Mouse (Mus musculus): Measurements from ENCODE around the gene Sprtn. TPM values are rescaled to one million over a fixed set of nuclear protein-coding genes. Genes with fewer than 3 reads are reported as not detected.

Sprtn gene
- polyA plus RNA-seq (2016; fragmentation: Nextera tagmentation; extraction: Ambion mirVana), result 17.4 and 17.8 TPM in 2 replicates

DNA sequence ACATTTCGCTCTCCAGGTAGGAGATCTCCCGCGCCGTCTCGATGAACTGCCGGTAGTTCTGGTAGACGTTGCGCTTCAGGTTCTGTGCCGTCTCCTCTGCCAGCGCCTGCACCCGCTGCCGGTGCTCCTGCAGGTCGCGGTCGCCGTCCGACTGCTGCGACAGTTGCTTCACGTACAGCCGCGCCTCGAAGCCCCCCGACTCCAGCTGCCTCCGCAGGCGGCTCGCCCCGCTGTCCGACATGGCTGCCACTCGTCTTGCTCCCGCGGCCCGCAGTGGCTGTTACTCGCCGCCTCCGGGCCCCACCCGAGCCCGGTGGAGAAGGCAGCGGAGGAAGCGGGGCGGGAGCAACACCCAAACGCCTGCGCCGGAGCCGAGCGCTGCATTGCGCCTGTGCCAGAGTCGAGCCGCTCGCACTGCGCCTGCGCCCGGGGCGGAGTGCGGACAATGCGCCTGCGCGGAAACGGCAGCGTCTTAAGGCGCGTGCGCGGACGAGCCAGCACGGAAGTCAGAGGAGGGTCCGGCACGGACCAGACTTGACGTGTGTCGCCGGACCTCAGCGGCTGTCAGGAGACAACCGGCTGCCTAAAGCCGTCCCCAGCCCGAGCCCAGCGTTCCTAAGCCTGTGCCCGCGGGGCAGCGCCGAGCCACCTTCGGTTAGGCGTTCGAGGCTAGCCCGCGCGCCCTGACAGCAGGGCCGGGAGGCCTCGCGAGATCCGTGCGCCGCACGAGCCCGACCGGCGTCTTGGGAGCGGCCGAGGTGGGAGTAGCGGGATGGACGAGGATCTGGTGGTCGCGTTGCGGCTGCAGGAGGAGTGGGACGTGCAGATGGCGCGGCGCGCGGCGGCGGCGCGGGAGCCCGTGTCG lies at the start of gene Sprtn, which contains the start of gene Exoc8:
Sprtn (plus strand) TSS at position 501 of the 865 bp plus-strand sequence.
Exoc8 (minus strand) TSS at position 320 of the 865 bp plus-strand sequence.
- H3K9me3 ChIP-seq, result no peaks in the 10 kb centered on the region
- H3K9ac ChIP-seq (replicated peaks), result peak within 1 kb of the TSS; percentile 86
- peaks cover 53% of the 10 kb centered on the region for H3K36me3 ChIP-seq
- H3K27ac ChIP-seq (replicated peaks), result peak within 1 kb of the TSS; percentile 86
- H3K4me1 ChIP-seq, result peaks cover 31% of the 10 kb centered on the region
- H3K4me2 ChIP-seq (replicated peaks), result peak within 1 kb of the TSS; percentile 98
- peak; percentile 89 for ATAC-seq (ENCODE audit: low FRiP score, low read depth)
- no peaks in the 10 kb centered on the region for H3K27me3 ChIP-seq
- peak within 1 kb of the TSS; percentile 98 for H3K4me3 ChIP-seq
- under 1% methylated on average over 114 of the region's 114 CpGs for WGBS

DNA sequence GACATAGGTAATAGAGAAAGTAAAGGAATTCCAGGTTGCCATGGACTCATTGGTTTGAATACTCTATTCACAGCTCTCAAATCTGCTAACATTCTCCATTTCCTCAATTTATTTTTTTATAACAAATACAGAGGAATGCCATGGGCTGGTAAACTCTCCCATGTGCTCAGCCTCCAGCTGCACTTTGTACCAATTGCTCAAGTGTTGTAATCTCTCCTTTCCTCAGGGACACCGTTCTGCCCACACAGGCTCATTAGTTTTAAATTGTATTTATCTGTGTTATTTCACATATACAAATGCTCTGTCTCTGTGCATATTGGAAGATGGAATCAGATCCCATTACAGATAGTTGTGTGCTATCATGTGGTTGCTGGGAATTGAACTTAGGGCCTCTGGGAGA lies 44.2 kb upstream of the Sprtn start:
- H3K4me2 ChIP-seq (replicated peaks), result no peak overlapping the region
- no peak overlapping the region for H3K9ac ChIP-seq (replicated peaks)
- no peaks in the 10 kb centered on the region for H3K4me1 ChIP-seq
- H3K27me3 ChIP-seq, result no peaks in the 10 kb centered on the region
- H3K27ac ChIP-seq (replicated peaks), result no peak overlapping the region
- H3K9me3 ChIP-seq, result peaks cover 10% of the 10 kb centered on the region
- WGBS, result 100% methylated on average over 1 of the region's 1 CpGs
- no peak overlapping the region for H3K4me3 ChIP-seq
- H3K36me3 ChIP-seq, result peaks cover 63% of the 10 kb centered on the region
- ATAC-seq (ENCODE audit: low FRiP score, low read depth), result no peak

DNA sequence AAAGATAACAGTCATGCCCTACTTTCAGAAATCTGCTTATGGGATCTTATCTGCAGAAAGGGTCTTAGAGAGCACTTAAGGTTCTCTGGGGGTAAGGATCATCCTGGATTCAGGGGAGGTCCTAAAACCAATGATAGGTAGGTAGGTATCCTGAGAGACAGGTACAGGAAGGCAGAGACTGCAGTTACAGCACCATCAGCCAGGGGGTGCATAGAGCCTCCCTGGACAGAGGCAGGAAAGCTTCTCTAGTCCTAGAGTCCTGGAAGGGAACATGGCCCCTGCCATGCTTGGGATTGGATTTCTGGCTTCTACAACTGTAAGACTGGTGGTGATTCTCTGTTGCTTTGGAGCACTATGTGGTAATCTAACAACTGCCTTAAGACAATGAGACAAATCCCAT lies 38.2 kb upstream of the Sprtn start:
- H3K4me1 ChIP-seq, result peaks cover 13% of the 10 kb centered on the region
- no peak overlapping the region for H3K4me3 ChIP-seq
- no peak overlapping the region for H3K27ac ChIP-seq (replicated peaks)
- peaks cover 67% of the 10 kb centered on the region for H3K36me3 ChIP-seq
- no peaks in the 10 kb centered on the region for H3K27me3 ChIP-seq
- no peak for ATAC-seq (ENCODE audit: low FRiP score, low read depth)
- H3K4me2 ChIP-seq (replicated peaks), result no peak overlapping the region
- no peaks in the 10 kb centered on the region for H3K9me3 ChIP-seq
- H3K9ac ChIP-seq (replicated peaks), result no peak overlapping the region

DNA sequence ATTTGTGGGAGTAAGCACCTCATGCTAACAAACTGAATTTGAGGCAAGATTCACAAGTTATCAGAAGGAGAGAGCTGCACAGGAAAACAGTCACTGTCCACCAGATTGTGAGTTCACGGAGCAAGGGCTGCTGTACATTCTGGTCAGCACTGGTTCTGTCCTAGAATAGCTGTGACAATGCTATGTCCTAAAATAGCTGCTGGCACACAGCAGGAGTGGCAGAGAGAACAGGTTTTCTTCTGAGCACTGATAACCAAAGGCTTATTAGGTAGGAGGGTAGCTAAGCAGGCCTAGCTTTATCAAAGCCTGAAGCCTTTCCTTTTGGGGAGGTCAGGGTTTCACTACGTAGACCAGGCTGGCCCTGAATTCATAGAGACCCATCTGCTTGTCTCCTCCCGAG lies 37.5 kb upstream of the Sprtn start:
- no peak for ATAC-seq (ENCODE audit: low FRiP score, low read depth)
- Histone ChIP-seq H3K9ac (replicated peaks) (no peak overlapping the region), H3K27me3 (no peaks in the 10 kb centered on the region), H3K4me3 (no peak overlapping the region), H3K9me3 (no peaks in the 10 kb centered on the region), H3K4me2 (replicated peaks) (no peak overlapping the region), H3K36me3 (peaks cover 60% of the 10 kb centered on the region), H3K4me1 (peaks cover 13% of the 10 kb centered on the region), H3K27ac (replicated peaks) (no peak overlapping the region)
- 94% methylated on average over 3 of the region's 3 CpGs for WGBS

DNA sequence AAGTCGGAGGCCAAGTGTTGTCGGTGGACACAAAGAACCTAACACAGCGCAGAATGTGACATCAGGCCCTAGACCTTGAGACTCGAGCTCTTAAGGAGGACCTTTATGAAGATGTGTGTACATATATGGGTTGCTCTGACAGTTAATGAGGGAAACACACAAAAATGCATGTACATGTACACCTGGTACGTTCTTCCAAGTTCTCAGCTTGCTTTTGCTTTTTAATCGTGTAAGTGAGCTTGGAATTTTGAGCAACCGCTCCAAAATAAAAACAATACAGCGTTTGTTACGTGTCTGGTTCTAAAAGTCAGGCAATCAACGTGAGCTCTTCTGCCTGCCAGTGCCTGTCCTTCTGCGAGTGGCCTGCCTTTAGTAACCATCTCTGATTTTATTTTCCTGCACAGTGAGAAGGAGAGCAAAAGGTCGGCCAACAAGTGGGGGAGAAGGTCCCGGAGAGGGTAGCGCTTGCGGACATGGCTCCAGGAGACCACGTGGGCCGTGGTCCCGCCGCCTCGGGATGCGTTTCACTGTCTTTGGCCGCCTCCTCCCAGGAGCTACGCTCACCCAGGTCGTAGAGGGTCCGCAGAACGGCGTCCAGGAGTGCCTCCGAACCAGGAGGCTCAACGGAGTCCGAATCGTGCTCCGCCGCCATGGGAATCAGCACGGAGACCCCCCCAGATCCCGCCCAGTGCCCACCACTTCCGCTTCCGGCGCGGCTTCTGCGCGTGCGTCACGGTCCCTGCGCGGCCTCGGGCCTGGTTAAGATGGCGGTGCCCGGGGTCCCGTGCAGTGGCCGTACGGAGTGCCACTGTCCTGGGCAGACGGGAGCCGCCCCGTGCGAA lies 35.1 kb upstream of the Sprtn start, which contains the start of the genes Gnpat and 2810004N23Rik:
Gnpat (plus strand) TSS at position 713 of the 842 bp plus-strand sequence.
2810004N23Rik (minus strand) TSS at position 800 of the 842 bp plus-strand sequence.
- Histone ChIP-seq H3K9ac (replicated peaks) (peak within 1 kb of the TSS; percentile 97), H3K4me3 (peak within 1 kb of the TSS; percentile 97), H3K36me3 (peaks cover 40% of the 10 kb centered on the region), H3K9me3 (no peaks in the 10 kb centered on the region), H3K27me3 (no peaks in the 10 kb centered on the region), H3K4me1 (peaks cover 13% of the 10 kb centered on the region), H3K4me2 (replicated peaks) (peak within 1 kb of the TSS; percentile 82), H3K27ac (replicated peaks) (peak within 1 kb of the TSS; percentile 90)
- peak; percentile 98 for ATAC-seq (ENCODE audit: low FRiP score, low read depth)
- WGBS, result 2% methylated on average over 55 of the region's 55 CpGs

DNA sequence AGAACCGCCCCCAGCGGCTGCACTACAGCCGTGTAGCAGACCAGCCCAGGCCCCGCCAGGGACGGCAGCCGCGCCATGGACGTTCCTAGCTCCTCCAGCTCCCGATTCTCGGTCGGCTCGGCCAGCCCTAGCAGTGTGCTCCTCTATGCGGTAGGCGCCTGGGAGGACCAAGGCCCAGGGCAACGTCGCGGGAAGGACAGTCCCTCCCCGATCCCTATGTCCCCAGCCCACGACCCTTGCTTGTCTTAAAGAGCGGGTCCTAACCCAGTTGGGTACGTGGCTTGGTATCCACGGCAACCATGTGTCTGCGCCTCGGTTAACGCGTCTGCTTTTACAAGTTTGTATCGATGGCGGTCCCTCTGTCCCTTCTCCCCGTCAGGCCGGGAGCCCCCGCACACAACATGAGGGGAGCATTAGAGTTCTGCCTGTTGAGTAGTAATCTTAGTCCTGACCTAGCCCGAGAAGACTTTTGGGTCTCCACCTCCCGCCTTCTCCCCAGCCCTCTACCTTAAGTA lies 34.5 kb upstream of the Sprtn start:
- Histone ChIP-seq H3K9me3 (no peaks in the 10 kb centered on the region), H3K36me3 (peaks cover 34% of the 10 kb centered on the region), H3K9ac (replicated peaks) (peak overlapping the region; percentile 97), H3K4me2 (replicated peaks) (peak overlapping the region; percentile 82), H3K4me3 (peak overlapping the region; percentile 97), H3K27me3 (no peaks in the 10 kb centered on the region), H3K4me1 (peaks cover 13% of the 10 kb centered on the region), H3K27ac (replicated peaks) (peak overlapping the region; percentile 90)
- WGBS, result under 1% methylated on average over 33 of the region's 33 CpGs
- ATAC-seq (ENCODE audit: low FRiP score, low read depth), result peak; percentile 85

DNA sequence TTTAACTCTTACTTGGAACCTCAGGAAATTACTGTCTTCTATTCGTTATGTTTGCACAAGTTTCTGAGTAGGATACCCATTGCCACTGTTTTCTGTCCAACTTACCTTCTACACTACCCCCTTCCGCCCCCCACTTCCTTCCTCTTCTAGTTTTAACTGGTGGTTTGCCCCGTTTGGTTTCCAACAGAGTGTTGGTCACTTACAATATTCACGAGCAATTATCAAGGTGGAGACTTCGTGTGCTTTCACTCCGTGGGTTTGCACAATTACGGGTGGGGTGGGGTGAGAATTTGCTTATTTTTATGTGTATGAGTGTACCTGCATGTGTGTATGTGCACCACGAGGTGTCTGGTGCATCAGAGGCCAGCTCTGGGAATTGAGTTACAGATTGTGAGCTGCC lies 34.0 kb upstream of the Sprtn start:
- Histone ChIP-seq H3K27me3 (no peaks in the 10 kb centered on the region), H3K4me3 (peak overlapping the region; percentile 97), H3K4me1 (peaks cover 13% of the 10 kb centered on the region), H3K4me2 (replicated peaks) (peak overlapping the region; percentile 82), H3K27ac (replicated peaks) (no peak overlapping the region), H3K9me3 (no peaks in the 10 kb centered on the region), H3K9ac (replicated peaks) (peak overlapping the region; percentile 97), H3K36me3 (peaks cover 28% of the 10 kb centered on the region)
- WGBS, result 28% methylated on average over 8 of the region's 8 CpGs
- no peak for ATAC-seq (ENCODE audit: low FRiP score, low read depth)

DNA sequence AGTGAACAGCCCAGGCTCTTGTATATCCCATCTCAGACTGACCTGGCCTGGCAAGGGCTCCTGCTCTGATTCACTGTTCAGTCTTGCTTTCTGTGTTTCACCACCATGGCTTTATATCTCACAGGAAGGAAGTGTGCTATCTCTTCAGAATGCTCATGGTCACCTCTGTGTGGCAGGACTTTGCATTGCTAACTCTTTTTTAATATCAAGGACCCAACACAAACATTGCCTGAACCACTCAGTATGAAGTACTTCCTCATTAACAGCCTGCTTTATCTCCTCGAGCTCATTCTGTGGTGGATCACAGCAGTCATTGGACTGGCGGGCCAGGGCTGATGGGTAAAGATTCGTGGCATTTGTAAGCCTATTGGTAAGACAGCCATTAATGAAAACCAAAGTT lies 31.0 kb upstream of the Sprtn start:
- 84% methylated on average over 3 of the region's 3 CpGs for WGBS

DNA sequence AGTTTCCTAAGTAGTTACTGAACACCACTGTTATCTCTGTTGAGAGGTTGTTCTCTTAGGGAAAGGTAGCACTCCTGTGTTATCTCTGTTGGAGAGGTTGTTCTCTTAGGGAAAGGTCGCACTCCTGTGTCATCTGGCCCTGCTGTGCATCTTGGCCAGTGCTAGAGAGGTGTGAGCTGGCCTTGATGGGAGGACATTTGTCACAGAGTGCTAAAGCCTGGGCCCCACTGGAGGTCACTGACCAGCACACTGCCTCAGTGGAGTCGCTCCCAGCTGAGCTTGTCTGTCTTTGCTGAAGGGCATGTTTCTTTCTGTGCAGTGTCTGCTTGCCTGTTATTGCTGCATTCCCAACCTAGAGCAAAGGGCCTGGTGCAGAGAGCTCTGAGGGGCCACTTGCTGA lies 30.6 kb upstream of the Sprtn start:
- no peak overlapping the region for H3K27ac ChIP-seq (replicated peaks)
- 90% methylated on average over 2 of the region's 2 CpGs for WGBS
- no peak for ATAC-seq (ENCODE audit: low FRiP score, low read depth)

More for the DNA sequence above, 31.0 kb upstream of the Sprtn start:
- H3K4me3 ChIP-seq, result no peak overlapping the region
- H3K9ac ChIP-seq (replicated peaks), result no peak overlapping the region
- no peaks in the 10 kb centered on the region for H3K9me3 ChIP-seq
- H3K27ac ChIP-seq (replicated peaks), result no peak overlapping the region
- peaks cover 13% of the 10 kb centered on the region for H3K4me1 ChIP-seq
- H3K4me2 ChIP-seq (replicated peaks), result no peak overlapping the region
- no peak for ATAC-seq (ENCODE audit: low FRiP score, low read depth)
- peaks cover 15% of the 10 kb centered on the region for H3K36me3 ChIP-seq
- H3K27me3 ChIP-seq, result no peaks in the 10 kb centered on the region

DNA sequence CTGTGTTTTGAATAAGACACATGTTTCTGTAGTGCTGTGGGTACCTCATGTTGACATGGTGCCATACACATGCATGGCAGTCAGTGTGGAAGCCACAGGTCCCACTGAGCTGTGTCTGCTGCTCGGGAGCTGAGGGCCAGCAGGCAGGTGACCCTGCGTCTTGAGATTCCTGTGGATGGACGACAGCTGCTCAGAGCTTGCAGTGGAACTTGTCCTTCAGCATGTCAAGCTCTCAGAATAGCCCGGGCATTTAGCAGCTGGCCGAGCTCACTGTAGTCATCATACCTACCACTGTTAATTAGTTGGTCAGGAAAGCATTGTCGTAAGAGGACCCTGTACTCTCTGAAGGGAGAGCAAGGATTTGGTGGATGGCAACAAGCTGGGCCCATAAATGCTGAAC lies 28.0 kb upstream of the Sprtn start:
- no peak for ATAC-seq (ENCODE audit: low FRiP score, low read depth)

More for the DNA sequence above, 30.6 kb upstream of the Sprtn start:
- no peak overlapping the region for H3K4me3 ChIP-seq
- H3K4me1 ChIP-seq, result peaks cover 9% of the 10 kb centered on the region
- H3K27me3 ChIP-seq, result no peaks in the 10 kb centered on the region
- H3K36me3 ChIP-seq, result peaks cover 20% of the 10 kb centered on the region
- H3K4me2 ChIP-seq (replicated peaks), result no peak overlapping the region
- no peak overlapping the region for H3K9ac ChIP-seq (replicated peaks)
- no peaks in the 10 kb centered on the region for H3K9me3 ChIP-seq

DNA sequence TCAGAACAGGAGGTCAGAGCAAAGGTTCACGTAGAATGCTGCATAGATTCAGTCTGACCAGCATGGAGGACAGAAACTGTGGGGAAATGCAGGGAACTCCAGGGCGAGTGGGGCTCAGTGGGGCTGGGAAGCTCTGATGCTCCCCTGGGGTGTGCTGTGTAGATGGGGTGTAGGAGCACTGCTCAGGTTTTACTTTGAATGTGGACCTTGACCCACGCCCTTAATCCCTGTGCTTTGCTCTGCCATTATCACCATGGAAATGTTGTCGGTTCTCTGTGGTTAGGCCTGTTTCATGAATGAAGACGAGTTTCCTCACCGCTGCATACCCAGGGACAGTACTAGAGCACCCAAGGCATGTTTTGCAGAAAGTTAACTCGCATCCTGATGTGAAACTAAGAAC lies 26.2 kb upstream of the Sprtn start:
- no peak overlapping the region for H3K4me3 ChIP-seq
- peaks cover 63% of the 10 kb centered on the region for H3K36me3 ChIP-seq
- ATAC-seq (ENCODE audit: low FRiP score, low read depth), result no peak
- 92% methylated on average over 7 of the region's 7 CpGs for WGBS
- no peak overlapping the region for H3K4me2 ChIP-seq (replicated peaks)
- no peak overlapping the region for H3K27ac ChIP-seq (replicated peaks)
- H3K9me3 ChIP-seq, result no peaks in the 10 kb centered on the region
- no peak overlapping the region for H3K9ac ChIP-seq (replicated peaks)
- H3K4me1 ChIP-seq, result no peaks in the 10 kb centered on the region
- H3K27me3 ChIP-seq, result no peaks in the 10 kb centered on the region

More for the DNA sequence above, 28.0 kb upstream of the Sprtn start:
- WGBS, result 92% methylated on average over 6 of the region's 6 CpGs
- no peaks in the 10 kb centered on the region for H3K4me1 ChIP-seq
- no peak overlapping the region for H3K9ac ChIP-seq (replicated peaks)
- H3K9me3 ChIP-seq, result no peaks in the 10 kb centered on the region
- H3K4me3 ChIP-seq, result no peak overlapping the region
- H3K27me3 ChIP-seq, result no peaks in the 10 kb centered on the region
- peaks cover 45% of the 10 kb centered on the region for H3K36me3 ChIP-seq
- no peak overlapping the region for H3K27ac ChIP-seq (replicated peaks)
- H3K4me2 ChIP-seq (replicated peaks), result no peak overlapping the region

All from midbrain, embryonic 12.5 days (tissue).